Mouse (Mus musculus) spleen, postnatal 14 days (tissue): Measurements from ENCODE around the gene Clybl.

Experiments used
- DNase-seq, 2 experiments: peaks; one replicate each; pipeline ENCODE4 v3.0.0; 2021 to 2022; ENCODE audit warnings: low spot score in 2 of 2

The Clybl gene

GRCm38 (mm10) chr14:122385238-122385534 is 203.7 kb downstream of the Clybl start:
- no peak for DNase-seq

- no peak for DNase-seq
Observed at GRCm38 (mm10) chr14:122385758-122386157, 204.3 kb downstream of the Clybl start.

- no peak for DNase-seq
Observed at GRCm38 (mm10) chr14:122386281-122387130, 205.0 kb downstream of the Clybl start.

- DNase-seq, result no peak
Observed at GRCm38 (mm10) chr14:122387781-122388180, 206.3 kb downstream of the Clybl start.

GRCm38 (mm10) chr14:122388431-122389031 is 207.0 kb downstream of the Clybl start:
- no peak for DNase-seq

GRCm38 (mm10) chr14:122389684-122390370 is 208.3 kb downstream of the Clybl start:
- no peak for DNase-seq

- DNase-seq, result no peak
Observed at GRCm38 (mm10) chr14:122390935-122391334, 209.4 kb downstream of the Clybl start.

GRCm38 (mm10) chr14:122393119-122393518 is 211.6 kb downstream of the Clybl start:
- no peak for DNase-seq

GRCm38 (mm10) chr14:122398676-122399075 is 217.2 kb downstream of the Clybl start:
- no peak for DNase-seq

GRCm38 (mm10) chr14:122399906-122400305 is 218.4 kb downstream of the Clybl start:
- DNase-seq, result no peak

- no peak for DNase-seq
Observed at GRCm38 (mm10) chr14:122401886-122402285, 220.4 kb downstream of the Clybl start.

- no peak for DNase-seq
Observed at GRCm38 (mm10) chr14:122402716-122403258, 221.3 kb downstream of the Clybl start.

- DNase-seq, result no peak
Observed at GRCm38 (mm10) chr14:122403422-122403940, 222.0 kb downstream of the Clybl start.

- DNase-seq, result no peak
Observed at GRCm38 (mm10) chr14:122404596-122405154, 223.2 kb downstream of the Clybl start.

- no peak for DNase-seq
Observed at GRCm38 (mm10) chr14:122405236-122405635, 223.7 kb downstream of the Clybl start.

- DNase-seq, result no peak
Observed at GRCm38 (mm10) chr14:122405897-122406540, 224.5 kb downstream of the Clybl start.

GRCm38 (mm10) chr14:122406541-122407219 is 225.2 kb downstream of the Clybl start:
- no peak for DNase-seq

GRCm38 (mm10) chr14:122412841-122413541 is 231.5 kb downstream of the Clybl start:
- DNase-seq, result no peak

- no peak for DNase-seq
Observed at GRCm38 (mm10) chr14:122413542-122413928, 232.0 kb downstream of the Clybl start.

- DNase-seq, result no peak
Observed at GRCm38 (mm10) chr14:122414786-122415185, 233.3 kb downstream of the Clybl start.
